Mouse (Mus musculus) thymus, postnatal 25 days (tissue): ENCODE results near the gene Rbm43.

Source experiments
- DNase-seq: peaks from one replicate; pipeline ENCODE4 v3.0.0; 2022

Rbm43 gene

GRCm38 (mm10) chr2:51934574-51935334 lies at the start of gene Rbm43:
Gene Rbm43, minus strand, starts transcription at chr2:51935163.
- DNase-seq = peak; percentile 86

GRCm38 (mm10) chr2:51982288-51982687 lies 47.3 kb upstream of the Rbm43 start:
- no peak for DNase-seq

- no peak for DNase-seq
Observed at GRCm38 (mm10) chr2:51981630-51982029, 46.7 kb upstream of the Rbm43 start.

GRCm38 (mm10) chr2:51973410-51973968 lies 38.5 kb upstream of the Rbm43 start, which contains the start of gene Nmi:
Gene Nmi, minus strand, starts transcription at chr2:51973494.
- DNase-seq = peak; percentile 33

- DNase-seq = peak; percentile 65
Observed at GRCm38 (mm10) chr2:51972641-51973409, 37.9 kb upstream of the Rbm43 start.

GRCm38 (mm10) chr2:51972142-51972541 lies 37.2 kb upstream of the Rbm43 start:
- peak; percentile 56 for DNase-seq

- no peak for DNase-seq
Observed at GRCm38 (mm10) chr2:51970897-51971296, 35.9 kb upstream of the Rbm43 start.

GRCm38 (mm10) chr2:51967288-51967687 lies 32.3 kb upstream of the Rbm43 start:
- no peak for DNase-seq

- DNase-seq = no peak
Observed at GRCm38 (mm10) chr2:51953648-51954204, 18.8 kb upstream of the Rbm43 start.

GRCm38 (mm10) chr2:51950876-51951275 lies 15.9 kb upstream of the Rbm43 start:
- no peak for DNase-seq

- no peak for DNase-seq
Observed at GRCm38 (mm10) chr2:51948105-51948830, 13.3 kb upstream of the Rbm43 start.

- no peak for DNase-seq
Observed at GRCm38 (mm10) chr2:51945812-51946211, 10.8 kb upstream of the Rbm43 start.

GRCm38 (mm10) chr2:51941832-51942231 lies 6.9 kb upstream of the Rbm43 start:
- DNase-seq = no peak

- DNase-seq = no peak
Observed at GRCm38 (mm10) chr2:51938750-51939149, 3.8 kb upstream of the Rbm43 start.

GRCm38 (mm10) chr2:51937004-51937403 lies 2.0 kb upstream of the Rbm43 start:
- no peak for DNase-seq

GRCm38 (mm10) chr2:51936585-51936984 lies 1.6 kb upstream of the Rbm43 start:
- DNase-seq = no peak

- DNase-seq = peak; percentile 12
Observed at GRCm38 (mm10) chr2:51935921-51936320, 958 bp upstream of the Rbm43 start.

GRCm38 (mm10) chr2:51933341-51934134 lies 1.4 kb downstream of the Rbm43 start:
- DNase-seq = peak; percentile 23

GRCm38 (mm10) chr2:51931241-51931640 lies 3.7 kb downstream of the Rbm43 start:
- no peak for DNase-seq

GRCm38 (mm10) chr2:51914944-51915680 lies 19.9 kb downstream of the Rbm43 start:
- DNase-seq = peak; percentile 48

- no peak for DNase-seq
Observed at GRCm38 (mm10) chr2:51914532-51914931, 20.4 kb downstream of the Rbm43 start.
